Mouse (Mus musculus): Measurements from ENCODE around the gene Trip11. TPM values are rescaled to one million over a fixed set of nuclear protein-coding genes. Genes with fewer than 3 reads are reported as not detected.

The Trip11 gene
- polyA plus RNA-seq, 1 experiment from 2014 or later: 24.3 TPM

DNA sequence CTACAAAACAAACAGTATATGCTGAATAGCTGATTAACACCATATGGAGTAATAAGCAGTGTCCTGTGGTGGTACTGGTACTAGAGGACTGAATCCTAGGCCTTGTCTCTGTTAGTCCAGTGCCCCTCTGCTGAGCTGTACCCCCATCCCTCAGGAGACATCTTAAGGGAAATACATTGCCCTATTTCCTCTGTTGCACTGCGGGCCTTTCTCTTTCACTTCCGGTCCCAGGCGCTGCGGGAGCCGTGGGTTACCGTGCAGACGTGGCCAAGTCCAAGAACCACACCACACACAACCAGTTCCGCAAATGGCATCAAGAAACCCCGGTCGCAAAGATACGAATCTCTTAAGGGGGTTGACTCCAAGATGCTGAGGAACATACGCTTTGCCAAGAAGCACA, 7.2 kb downstream of the Trip11 start:
- Histone ChIP-seq H3K4me1 (ENCODE audit: control insufficient read depth, insufficient read depth, low read length) (no peaks in the 10 kb centered on the region), H3K9ac (replicated peaks; ENCODE audit: low read length) (no peak overlapping the region), H3K9me3 (ENCODE audit: control insufficient read depth, low read length) (no peaks in the 10 kb centered on the region), H3K27me3 (ENCODE audit: control insufficient read depth, insufficient read depth, low read length) (no peaks in the 10 kb centered on the region), H3K4me3 (replicated peaks; ENCODE audit: low read depth, low read length) (no peak overlapping the region), H3K4me2 (ENCODE audit: low read length) (no peak overlapping the region), H3K27ac (replicated peaks; ENCODE audit: low read depth, low read length) (no peak overlapping the region), H3K36me3 (ENCODE audit: control insufficient read depth, insufficient read depth, low read length) (peaks cover 11% of the 10 kb centered on the region)
- WGBS: 95% methylated on average over 12 of the region's 12 CpGs
- DNase-seq: no peak
- no peak for ATAC-seq (ENCODE audit: low FRiP score, low TSS enrichment)

DNA sequence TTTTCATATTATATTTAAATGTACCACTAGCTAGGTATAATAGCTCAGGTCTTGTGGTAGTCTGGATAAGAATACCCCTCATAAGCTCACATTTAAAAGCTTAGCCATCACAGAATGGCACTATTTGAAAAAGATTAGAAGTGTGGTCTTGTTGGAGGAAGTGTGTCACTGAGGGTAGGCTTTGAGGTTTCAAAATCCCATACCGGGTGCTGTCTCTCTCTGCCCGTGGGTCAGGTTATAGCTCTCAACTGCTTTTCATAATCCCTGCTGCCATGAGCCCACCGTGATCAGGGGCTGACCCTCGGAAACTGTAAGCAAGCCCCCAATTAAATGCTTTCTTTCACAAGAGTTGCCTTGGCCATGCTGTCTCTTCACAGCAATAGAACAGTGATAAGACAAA, 8.2 kb downstream of the Trip11 start:
- Histone ChIP-seq H3K4me2 (ENCODE audit: low read length) (no peak overlapping the region), H3K27me3 (ENCODE audit: control insufficient read depth, insufficient read depth, low read length) (no peaks in the 10 kb centered on the region), H3K9ac (replicated peaks; ENCODE audit: low read length) (no peak overlapping the region), H3K4me1 (ENCODE audit: control insufficient read depth, insufficient read depth, low read length) (no peaks in the 10 kb centered on the region), H3K36me3 (ENCODE audit: control insufficient read depth, insufficient read depth, low read length) (peaks cover 11% of the 10 kb centered on the region), H3K9me3 (ENCODE audit: control insufficient read depth, low read length) (no peaks in the 10 kb centered on the region), H3K27ac (replicated peaks; ENCODE audit: low read depth, low read length) (no peak overlapping the region), H3K4me3 (replicated peaks; ENCODE audit: low read depth, low read length) (no peak overlapping the region)
- DNase-seq (no peak), ATAC-seq (ENCODE audit: low FRiP score, low TSS enrichment) (no peak)
- WGBS: 90% methylated on average over 4 of the region's 4 CpGs

DNA sequence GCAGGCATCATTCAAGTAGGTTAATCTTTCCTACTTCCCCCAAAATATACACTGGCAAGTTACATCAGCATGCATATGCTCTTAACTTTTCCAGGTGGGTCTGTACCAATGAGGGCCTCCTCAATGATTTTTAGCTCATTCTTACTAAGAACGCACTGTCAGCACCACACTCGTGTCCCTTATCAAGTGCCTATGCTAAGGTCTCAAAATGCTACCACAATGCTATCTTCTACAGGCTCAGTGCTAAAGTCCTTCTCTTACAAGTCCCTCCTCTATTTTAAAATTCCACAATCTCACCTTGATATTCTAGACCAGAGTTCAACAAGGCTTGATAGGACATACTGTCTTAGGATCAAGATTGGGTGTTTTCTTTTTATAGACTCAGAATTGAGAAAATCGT, 8.9 kb downstream of the Trip11 start:
- Histone ChIP-seq H3K4me2 (ENCODE audit: low read length) (no peak overlapping the region), H3K27me3 (ENCODE audit: control insufficient read depth, insufficient read depth, low read length) (no peaks in the 10 kb centered on the region), H3K4me1 (ENCODE audit: control insufficient read depth, insufficient read depth, low read length) (no peaks in the 10 kb centered on the region), H3K36me3 (ENCODE audit: control insufficient read depth, insufficient read depth, low read length) (peaks cover 11% of the 10 kb centered on the region), H3K9me3 (ENCODE audit: control insufficient read depth, low read length) (no peaks in the 10 kb centered on the region), H3K27ac (replicated peaks; ENCODE audit: low read depth, low read length) (no peak overlapping the region), H3K4me3 (replicated peaks; ENCODE audit: low read depth, low read length) (no peak overlapping the region), H3K9ac (replicated peaks; ENCODE audit: low read length) (no peak overlapping the region)
- ATAC-seq (ENCODE audit: low FRiP score, low TSS enrichment) (no peak), DNase-seq (no peak)
- WGBS: 96% methylated on average over 3 of the region's 3 CpGs

DNA sequence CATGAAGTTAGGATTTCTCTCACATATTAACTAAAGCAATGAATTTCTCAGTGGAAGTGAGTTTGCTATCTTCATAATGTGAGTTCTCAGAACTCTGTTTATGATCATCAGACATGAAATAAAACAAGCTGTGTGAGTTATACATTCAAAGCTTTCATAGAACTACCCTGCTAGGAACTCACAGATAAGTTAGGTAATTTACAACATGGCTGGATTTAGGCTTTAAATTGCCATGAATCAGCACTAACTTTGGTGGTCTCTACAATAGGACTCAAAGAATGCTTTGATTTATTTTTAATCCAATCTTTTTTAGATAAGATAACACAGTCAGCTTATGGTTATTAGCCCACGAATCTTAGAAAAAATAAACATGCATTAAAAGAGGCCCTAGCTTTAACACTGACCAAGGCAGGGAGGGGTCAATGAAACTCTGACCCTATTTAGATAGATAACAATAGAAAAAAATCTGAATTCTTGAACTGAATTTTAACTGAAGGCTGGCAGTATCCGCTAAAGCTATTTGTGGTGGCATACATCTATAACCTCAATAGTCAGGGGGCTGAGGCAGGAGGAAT, 13.3 kb downstream of the Trip11 start:
- Histone ChIP-seq H3K9ac (replicated peaks; ENCODE audit: low read length) (no peak overlapping the region), H3K27ac (replicated peaks; ENCODE audit: low read depth, low read length) (no peak overlapping the region), H3K27me3 (ENCODE audit: control insufficient read depth, insufficient read depth, low read length) (no peaks in the 10 kb centered on the region), H3K4me1 (ENCODE audit: control insufficient read depth, insufficient read depth, low read length) (no peaks in the 10 kb centered on the region), H3K9me3 (ENCODE audit: control insufficient read depth, low read length) (no peaks in the 10 kb centered on the region), H3K4me2 (ENCODE audit: low read length) (no peak overlapping the region), H3K36me3 (ENCODE audit: control insufficient read depth, insufficient read depth, low read length) (peaks cover 4% of the 10 kb centered on the region; the same call in 1 of the 2 replicates), H3K4me3 (replicated peaks; ENCODE audit: low read depth, low read length) (no peak overlapping the region)
- DNase-seq: no peak
- ATAC-seq (ENCODE audit: low FRiP score, low TSS enrichment): no peak
- WGBS: 88% methylated on average over 2 of the region's 2 CpGs

DNA sequence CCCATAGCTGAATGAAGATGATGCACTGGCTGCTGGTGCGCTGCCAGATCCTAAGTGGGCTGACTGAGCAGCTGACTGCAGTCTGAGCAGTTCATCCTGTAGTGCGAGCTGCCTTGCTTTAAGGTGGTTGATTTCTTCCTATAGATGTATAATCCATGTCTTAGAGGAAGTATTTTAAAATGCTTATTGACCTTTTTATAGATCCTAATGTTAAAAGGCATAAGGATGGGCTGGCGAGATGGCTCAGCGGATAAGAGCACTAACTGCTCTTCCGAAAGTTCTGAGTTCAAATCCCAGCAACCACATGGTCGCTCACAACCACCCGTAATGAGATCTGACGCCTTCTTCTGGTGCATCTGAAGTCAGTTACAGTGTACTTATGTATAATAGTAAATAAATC, 14.1 kb downstream of the Trip11 start:
- Histone ChIP-seq H3K27me3 (ENCODE audit: control insufficient read depth, insufficient read depth, low read length) (no peaks in the 10 kb centered on the region), H3K9ac (replicated peaks; ENCODE audit: low read length) (no peak overlapping the region), H3K4me3 (replicated peaks; ENCODE audit: low read depth, low read length) (no peak overlapping the region), H3K36me3 (ENCODE audit: control insufficient read depth, insufficient read depth, low read length) (peaks cover 4% of the 10 kb centered on the region; the same call in 1 of the 2 replicates), H3K4me2 (ENCODE audit: low read length) (no peak overlapping the region), H3K27ac (replicated peaks; ENCODE audit: low read depth, low read length) (no peak overlapping the region), H3K9me3 (ENCODE audit: control insufficient read depth, low read length) (no peaks in the 10 kb centered on the region), H3K4me1 (ENCODE audit: control insufficient read depth, insufficient read depth, low read length) (no peaks in the 10 kb centered on the region)
- WGBS: 96% methylated on average over 8 of the region's 8 CpGs
- DNase-seq: no peak
- ATAC-seq (ENCODE audit: low FRiP score, low TSS enrichment): no peak

DNA sequence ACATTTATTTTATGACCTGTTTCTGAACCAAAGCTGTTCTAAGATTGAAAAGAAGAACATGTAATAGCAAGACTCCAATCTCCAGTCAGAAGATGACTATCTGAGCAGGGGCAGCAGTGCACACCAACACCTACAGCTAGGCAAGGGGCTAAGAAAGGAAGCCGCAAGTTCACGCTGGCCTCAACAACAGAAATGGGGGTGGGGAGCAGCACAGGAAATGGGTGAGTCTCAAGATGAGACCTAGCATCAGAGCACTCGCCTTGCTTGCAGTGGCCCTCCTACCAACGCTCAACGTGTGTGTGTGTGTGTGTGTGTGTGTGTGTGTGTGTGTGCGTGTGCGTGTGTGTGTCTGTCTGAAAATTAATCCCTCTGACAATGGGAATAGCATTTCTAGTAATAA, 16.0 kb downstream of the Trip11 start:
- no peak overlapping the region for H3K9ac ChIP-seq (replicated peaks; ENCODE audit: low read length)
- H3K4me2 ChIP-seq (ENCODE audit: low read length): no peak overlapping the region
- H3K27me3 ChIP-seq (ENCODE audit: control insufficient read depth, insufficient read depth, low read length): no peaks in the 10 kb centered on the region
- H3K4me1 ChIP-seq (ENCODE audit: control insufficient read depth, insufficient read depth, low read length): no peaks in the 10 kb centered on the region
- no peak for DNase-seq
- peaks cover 14% of the 10 kb centered on the region for H3K36me3 ChIP-seq (ENCODE audit: control insufficient read depth, insufficient read depth, low read length)
- 84% methylated on average over 7 of the region's 7 CpGs for WGBS
- H3K27ac ChIP-seq (replicated peaks; ENCODE audit: low read depth, low read length): no peak overlapping the region
- no peak for ATAC-seq (ENCODE audit: low FRiP score, low TSS enrichment)
- H3K4me3 ChIP-seq (replicated peaks; ENCODE audit: low read depth, low read length): no peak overlapping the region
- H3K9me3 ChIP-seq (ENCODE audit: control insufficient read depth, low read length): no peaks in the 10 kb centered on the region

DNA sequence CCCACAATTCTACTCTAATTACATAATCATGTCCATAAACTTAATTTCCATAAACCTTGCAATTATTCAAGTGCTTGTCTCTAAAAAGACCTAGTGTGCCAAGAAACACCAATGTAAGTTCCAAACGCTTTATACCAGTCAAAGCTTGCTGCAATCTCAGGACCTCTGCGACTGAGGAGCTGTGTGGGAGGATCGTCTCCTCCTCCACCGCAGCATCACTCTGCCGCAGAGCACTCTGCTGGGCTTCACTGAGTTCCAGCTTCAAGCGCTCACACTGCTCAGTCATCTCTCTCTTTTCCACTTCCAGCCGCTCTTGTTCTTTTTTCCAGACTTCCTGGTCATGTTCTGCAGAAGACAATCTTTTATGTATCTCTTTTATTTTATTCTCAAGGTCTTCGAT, 19.8 kb downstream of the Trip11 start:
- no peaks in the 10 kb centered on the region for H3K27me3 ChIP-seq (ENCODE audit: control insufficient read depth, insufficient read depth, low read length)
- WGBS: 86% methylated on average over 8 of the region's 8 CpGs

DNA sequence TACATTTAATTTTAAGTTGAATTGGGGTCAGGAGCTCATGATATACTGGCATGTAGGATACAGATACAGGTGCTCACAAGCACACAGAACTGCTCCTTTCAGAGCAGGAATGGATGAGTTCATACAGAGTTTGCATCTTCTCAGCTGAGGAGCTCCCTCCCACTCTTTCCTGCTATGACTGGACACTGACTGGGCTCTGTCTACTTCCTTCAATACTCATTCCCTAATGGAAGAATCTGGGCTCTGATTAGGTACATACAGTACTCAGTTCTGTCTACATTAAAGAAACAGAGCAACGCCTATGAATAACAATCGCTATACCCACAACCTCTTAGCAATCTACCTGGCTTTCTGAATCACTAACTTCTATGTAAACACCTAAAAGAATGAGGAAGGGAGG, 20.2 kb downstream of the Trip11 start:
- peaks cover 36% of the 10 kb centered on the region for H3K36me3 ChIP-seq (ENCODE audit: control insufficient read depth, insufficient read depth, low read length)
- no peak overlapping the region for H3K9ac ChIP-seq (replicated peaks; ENCODE audit: low read length)
- ATAC-seq (ENCODE audit: low FRiP score, low TSS enrichment): no peak
- 97% methylated on average over 2 of the region's 2 CpGs for WGBS
- H3K4me3 ChIP-seq (replicated peaks; ENCODE audit: low read depth, low read length): no peak overlapping the region
- no peaks in the 10 kb centered on the region for H3K4me1 ChIP-seq (ENCODE audit: control insufficient read depth, insufficient read depth, low read length)
- no peak overlapping the region for H3K27ac ChIP-seq (replicated peaks; ENCODE audit: low read depth, low read length)
- H3K27me3 ChIP-seq (ENCODE audit: control insufficient read depth, insufficient read depth, low read length): no peaks in the 10 kb centered on the region
- DNase-seq: no peak
- H3K9me3 ChIP-seq (ENCODE audit: control insufficient read depth, low read length): no peaks in the 10 kb centered on the region
- no peak overlapping the region for H3K4me2 ChIP-seq (ENCODE audit: low read length)

More for the DNA sequence above, 19.8 kb downstream of the Trip11 start:
- Histone ChIP-seq H3K9me3 (ENCODE audit: control insufficient read depth, low read length) (no peaks in the 10 kb centered on the region), H3K27ac (replicated peaks; ENCODE audit: low read depth, low read length) (no peak overlapping the region), H3K4me1 (ENCODE audit: control insufficient read depth, insufficient read depth, low read length) (no peaks in the 10 kb centered on the region), H3K4me3 (replicated peaks; ENCODE audit: low read depth, low read length) (no peak overlapping the region), H3K4me2 (ENCODE audit: low read length) (no peak overlapping the region), H3K9ac (replicated peaks; ENCODE audit: low read length) (no peak overlapping the region), H3K36me3 (ENCODE audit: control insufficient read depth, insufficient read depth, low read length) (peaks cover 37% of the 10 kb centered on the region)
- DNase-seq: no peak
- no peak for ATAC-seq (ENCODE audit: low FRiP score, low TSS enrichment)

DNA sequence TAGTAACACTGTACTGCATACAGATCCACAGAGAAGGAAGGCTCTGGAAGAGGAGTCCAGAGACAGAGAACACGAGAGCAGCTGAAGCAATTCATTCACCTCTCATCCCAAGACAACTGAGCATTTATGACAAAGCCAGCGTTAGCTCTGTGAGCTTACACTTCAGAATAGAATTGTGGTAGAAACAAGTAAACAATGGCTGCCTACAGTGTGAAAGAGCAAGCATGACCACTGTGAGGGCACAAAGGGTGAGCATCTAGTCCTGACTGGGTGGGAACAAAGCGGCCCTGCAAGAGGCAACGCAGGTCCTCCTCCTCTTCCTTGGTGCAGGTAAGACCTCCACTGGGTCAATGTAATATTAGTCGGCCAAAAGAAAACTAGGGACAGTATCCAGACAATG, 22.0 kb downstream of the Trip11 start:
- no peaks in the 10 kb centered on the region for H3K27me3 ChIP-seq (ENCODE audit: control insufficient read depth, insufficient read depth, low read length)
- no peak overlapping the region for H3K9ac ChIP-seq (replicated peaks; ENCODE audit: low read length)
- DNase-seq: no peak
- H3K27ac ChIP-seq (replicated peaks; ENCODE audit: low read depth, low read length): no peak overlapping the region
- no peak overlapping the region for H3K4me3 ChIP-seq (replicated peaks; ENCODE audit: low read depth, low read length)
- H3K4me2 ChIP-seq (ENCODE audit: low read length): no peak overlapping the region
- WGBS: 81% methylated on average over 5 of the region's 5 CpGs
- H3K36me3 ChIP-seq (ENCODE audit: control insufficient read depth, insufficient read depth, low read length): peaks cover 46% of the 10 kb centered on the region
- H3K4me1 ChIP-seq (ENCODE audit: control insufficient read depth, insufficient read depth, low read length): no peaks in the 10 kb centered on the region
- no peaks in the 10 kb centered on the region for H3K9me3 ChIP-seq (ENCODE audit: control insufficient read depth, low read length)
- no peak for ATAC-seq (ENCODE audit: low FRiP score, low TSS enrichment)

All from midbrain, embryonic 14.5 days (tissue).